Mouse (Mus musculus) embryonic fibroblast, embryonic 13.5 days (primary cell): ENCODE measurements around the gene Agap3. TPM values are rescaled to one million over a fixed set of nuclear protein-coding genes. Genes with fewer than 3 reads are reported as not detected.

ENCODE experiments used
- H3K27ac ChIP-seq: 2 replicates; pipeline ENCODE4 v1.5.1; 2012; ENCODE audit warnings: low read length, control low read depth, inconsistent platforms; ENCODE audit not compliant: insufficient read depth
- H3K4me1 ChIP-seq: 2 replicates; pipeline ENCODE4 v1.6.1; 2011; ENCODE audit warnings: low read length; ENCODE audit not compliant: control insufficient read depth, insufficient read depth
- H3K4me3 ChIP-seq: 2 replicates; pipeline ENCODE4 v1.5.1; 2011; ENCODE audit warnings: mild to moderate bottlenecking, control low read depth, low read length; ENCODE audit not compliant: insufficient read depth
- CTCF ChIP-seq: IDR thresholded peaks from 2 replicates; pipeline ENCODE4 v1.5.1; 2011; ENCODE audit warnings: mild to moderate bottlenecking, control low read depth, low read length, moderate library complexity, borderline replicate concordance; ENCODE audit not compliant: insufficient read depth
- POLR2A ChIP-seq: IDR thresholded peaks from 2 replicates; pipeline ENCODE4 v1.6.1; 2011; ENCODE audit warnings: low read depth, mild to moderate bottlenecking, control low read depth, low read length, moderate library complexity
- polyA plus RNA-seq: library from polyadenylated mRNA; stranded (reverse); fragments of >200 nt; gene quantifications from 2 replicates; pipeline ENCODE4 v1.2.4, GENCODE M21; 2011; ENCODE audit warnings: low read depth; ENCODE audit not compliant: missing spikeins, insufficient read length

The Agap3 gene
- polyA plus RNA-seq, 1 experiment: 31.2 TPM

- no peak overlapping the region for H3K27ac ChIP-seq
- peaks cover 5% of the 10 kb centered on the region; the same call in 1 of the 2 replicates for H3K4me1 ChIP-seq
- TF ChIP-seq CTCF: no peak
- no peak for TF ChIP-seq POLR2A
- H3K4me3 ChIP-seq: no peak overlapping the region
Measured at GRCm38 (mm10) chr5:24472884-24473619, 21.1 kb downstream of the Agap3 start.

- peaks cover 5% of the 10 kb centered on the region; the same call in 1 of the 2 replicates for H3K4me1 ChIP-seq
Measured at GRCm38 (mm10) chr5:24474025-24474722, 22.2 kb downstream of the Agap3 start.

GRCm38 (mm10) chr5:24474723-24475261 lies 22.8 kb downstream of the Agap3 start:
- H3K27ac ChIP-seq: no peak overlapping the region
- peaks cover 5% of the 10 kb centered on the region; the same call in 1 of the 2 replicates for H3K4me1 ChIP-seq
- H3K4me3 ChIP-seq: no peak overlapping the region
- no peak for TF ChIP-seq CTCF
- no peak for TF ChIP-seq POLR2A

More at GRCm38 (mm10) chr5:24474025-24474722, 22.2 kb downstream of the Agap3 start:
- Histone ChIP-seq H3K27ac (no peak overlapping the region), H3K4me3 (no peak overlapping the region)
- TF ChIP-seq CTCF (no peak), POLR2A (no peak)

GRCm38 (mm10) chr5:24475476-24476241 lies 23.7 kb downstream of the Agap3 start:
- peaks cover 5% of the 10 kb centered on the region; the same call in 1 of the 2 replicates for H3K4me1 ChIP-seq
- no peak overlapping the region for H3K27ac ChIP-seq
- no peak for TF ChIP-seq POLR2A
- TF ChIP-seq CTCF: no peak
- H3K4me3 ChIP-seq: no peak overlapping the region

- peaks cover 5% of the 10 kb centered on the region; the same call in 1 of the 2 replicates for H3K4me1 ChIP-seq
Measured at GRCm38 (mm10) chr5:24477909-24478308, 25.9 kb downstream of the Agap3 start.

GRCm38 (mm10) chr5:24481647-24482046 lies 29.7 kb downstream of the Agap3 start:
- peak; percentile 51; the same call in 1 of the 2 replicates for TF ChIP-seq CTCF
- TF ChIP-seq POLR2A: no peak

More at GRCm38 (mm10) chr5:24477909-24478308, 25.9 kb downstream of the Agap3 start:
- TF ChIP-seq CTCF: no peak
- TF ChIP-seq POLR2A: no peak
- no peak overlapping the region for H3K4me3 ChIP-seq
- H3K27ac ChIP-seq: no peak overlapping the region

GRCm38 (mm10) chr5:24482247-24483079 lies 30.5 kb downstream of the Agap3 start:
- H3K27ac ChIP-seq: no peak overlapping the region
- TF ChIP-seq POLR2A: no peak
- no peak for TF ChIP-seq CTCF
- H3K4me3 ChIP-seq: no peak overlapping the region
- H3K4me1 ChIP-seq: peaks cover 2% of the 10 kb centered on the region; the same call in 1 of the 2 replicates

More at GRCm38 (mm10) chr5:24481647-24482046, 29.7 kb downstream of the Agap3 start:
- H3K27ac ChIP-seq: no peak overlapping the region
- no peak overlapping the region for H3K4me3 ChIP-seq
- peaks cover 2% of the 10 kb centered on the region; the same call in 1 of the 2 replicates for H3K4me1 ChIP-seq

GRCm38 (mm10) chr5:24483326-24483725 lies 31.3 kb downstream of the Agap3 start:
- no peak for TF ChIP-seq POLR2A
- TF ChIP-seq CTCF: peak; percentile 79
- peaks cover 2% of the 10 kb centered on the region; the same call in 1 of the 2 replicates for H3K4me1 ChIP-seq
- H3K27ac ChIP-seq: no peak overlapping the region
- no peak overlapping the region for H3K4me3 ChIP-seq
